Mouse (Mus musculus) naive thymus-derived CD4-positive, alpha-beta T cell, adult 5 months (primary cell): ENCODE results near the gene Olfr448. TPM values are rescaled to one million over a fixed set of nuclear protein-coding genes. Genes with fewer than 3 reads are reported as not detected.

Experiments used
- polyA plus RNA-seq: library from polyadenylated mRNA; unstranded; fragments of 100-300 nt; shearing (Covaris generic); gene quantifications from one replicate; pipeline ENCODE4 v1.2.1, GENCODE M21; 2017

Olfr448 gene
- not detected for polyA plus RNA-seq

GRCm38 (mm10) chr6:42890141-42890540 is at the start of gene Olfr448:
Gene Olfr448 (plus strand): TSS chr6:42890441.

GRCm38 (mm10) chr6:42908578-42908977 is 18.3 kb downstream of the Olfr448 start, which contains the start of gene Olfr447:
Gene Olfr447 (plus strand): TSS chr6:42908878.

GRCm38 (mm10) chr6:42921077-42921476 is 30.8 kb downstream of the Olfr448 start, which contains the start of gene Olfr446:
Gene Olfr446 (plus strand): TSS chr6:42921377.

Other genes starting within 250 kb of the Olfr448 start
- gene Tcaf2, start 245.2 kb upstream of the Olfr448 start, polyA plus RNA-seq: not detected
- gene Tcaf1, start 180.4 kb upstream of the Olfr448 start, polyA plus RNA-seq: not detected
- gene Olfr453, start 151.1 kb upstream of the Olfr448 start, polyA plus RNA-seq: not detected
- gene Olfr38, start 134.0 kb upstream of the Olfr448 start, polyA plus RNA-seq: not detected
- gene Olfr452, start 105.3 kb upstream of the Olfr448 start, polyA plus RNA-seq: not detected
- not detected for gene Olfr450, start 78.5 kb upstream of the Olfr448 start, polyA plus RNA-seq
- gene Olfr449, start 56.1 kb upstream of the Olfr448 start, polyA plus RNA-seq: not detected
- gene Olfr447, start 18.4 kb downstream of the Olfr448 start, polyA plus RNA-seq: not detected
- gene Olfr446, start 30.9 kb downstream of the Olfr448 start, polyA plus RNA-seq: not detected
- gene Olfr444, start 58.6 kb downstream of the Olfr448 start, polyA plus RNA-seq: not detected
- not detected for gene Olfr441, start 215.9 kb downstream of the Olfr448 start, polyA plus RNA-seq